Mouse (Mus musculus) left cerebral cortex, postnatal 10 days (tissue): ENCODE measurements at regions not wholly inside any gene's neighbourhood (a gene's known extent, or its start where the extent isn't known, plus 50 kb on each side); places are given as distances from the start of the nearest gene placed in this dataset.

Experiments
- DNase-seq, 2 experiments: peaks; one replicate each; pipeline ENCODE4 v3.0.0; 2021 to 2022; ENCODE audit warnings: low spot score in 2 of 2, mixed read lengths in 1 of 2; ENCODE audit errors: extremely low spot score in 1 of 2
- intact Hi-C: fragments of 180-260 bp; cut with DNase I; formaldehyde crosslinking; loops from one replicate; pipeline ENCODE4 v1.15.1; 2025

DNA sequence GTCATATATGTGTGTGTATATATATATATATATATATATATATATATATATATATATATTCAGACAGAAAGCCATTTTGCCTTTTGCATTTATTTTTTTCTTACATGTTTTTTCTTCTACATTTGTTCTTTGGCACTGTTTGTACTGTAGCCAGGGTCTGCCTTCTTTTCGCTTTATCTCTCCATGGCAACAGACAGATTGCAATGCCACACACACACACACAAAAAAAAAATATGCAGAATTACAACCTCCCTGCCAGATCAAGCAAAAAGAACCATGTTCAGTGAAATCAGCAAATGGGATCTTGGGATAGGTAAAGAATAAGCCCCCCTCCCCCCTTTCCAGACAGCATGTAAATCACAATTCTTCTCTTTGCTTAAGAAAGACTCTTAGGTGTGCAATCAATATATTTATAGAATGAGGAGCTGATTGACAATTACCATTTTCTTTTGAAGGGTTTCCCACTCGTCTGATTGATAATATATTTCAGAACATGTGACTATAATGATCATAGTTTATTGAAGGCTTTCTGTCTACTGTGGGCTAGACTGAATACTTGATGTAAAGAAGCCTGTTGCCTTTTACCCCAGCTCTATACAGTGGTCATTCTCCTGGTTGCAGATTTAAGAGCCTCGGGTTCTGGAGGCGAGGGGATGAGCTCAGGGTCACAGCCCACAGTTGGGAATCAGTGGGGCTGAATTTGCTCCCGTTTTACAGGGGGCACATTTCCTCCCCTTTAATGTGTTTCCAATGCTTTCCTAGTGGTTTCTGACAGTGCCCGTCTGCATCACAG lies 54.7 kb upstream of the Pcgf5 start:
- intact Hi-C loops, result no loop called here
- DNase-seq, result no peak
